Mouse (Mus musculus): ENCODE measurements around the gene Uvrag. TPM values are rescaled to one million over a fixed set of nuclear protein-coding genes. Genes with fewer than 3 reads are reported as not detected.

Gene Uvrag
- polyA plus RNA-seq, 1 experiment from 2014 or later = 25.1 TPM

- Histone ChIP-seq H3K36me3 (ENCODE audit: insufficient read depth) (peaks cover 9% of the 10 kb centered on the region; the same call in 1 of the 2 replicates), H3K4me3 (ENCODE audit: low read depth, low read length) (no peak overlapping the region), H3K9me3 (ENCODE audit: low read depth, low read length) (no peaks in the 10 kb centered on the region), H3K27me3 (ENCODE audit: insufficient read depth, low read length) (no peaks in the 10 kb centered on the region), H3K27ac (ENCODE audit: low read depth) (no peak overlapping the region), H3K4me1 (ENCODE audit: insufficient read depth) (no peaks in the 10 kb centered on the region), H3K9ac (no peak overlapping the region), H3K4me2 (no peak overlapping the region)
- no peak for TF ChIP-seq CTCF (IDR thresholded peaks at IDR 0.05; ENCODE audit: low read depth)
- no peak for ATAC-seq (ENCODE audit: insufficient read depth)
- DNase-seq = no peak
- 60% methylated on average over 7 of the region's 7 CpGs for WGBS
Measured at GRCm38 (mm10) chr7:98984319-98984718, 156.6 kb downstream of the Uvrag start.

- H3K27me3 ChIP-seq (ENCODE audit: insufficient read depth, low read length) = no peaks in the 10 kb centered on the region
- H3K4me1 ChIP-seq (ENCODE audit: insufficient read depth) = no peaks in the 10 kb centered on the region
- H3K36me3 ChIP-seq (ENCODE audit: insufficient read depth) = peaks cover 10% of the 10 kb centered on the region; the same call in 1 of the 2 replicates
- 82% methylated on average over 12 of the region's 12 CpGs for WGBS
- no peak overlapping the region for H3K4me3 ChIP-seq (ENCODE audit: low read depth, low read length)
- no peak overlapping the region for H3K4me2 ChIP-seq
- DNase-seq = no peak
- TF ChIP-seq CTCF (IDR thresholded peaks at IDR 0.05; ENCODE audit: low read depth) = no peak
- no peak overlapping the region for H3K27ac ChIP-seq (ENCODE audit: low read depth)
- H3K9ac ChIP-seq = no peak overlapping the region
- no peaks in the 10 kb centered on the region for H3K9me3 ChIP-seq (ENCODE audit: low read depth, low read length)
- ATAC-seq (ENCODE audit: insufficient read depth) = no peak
Measured at GRCm38 (mm10) chr7:98983058-98983457, 157.9 kb downstream of the Uvrag start.

GRCm38 (mm10) chr7:98981423-98981822, 159.5 kb downstream of the Uvrag start:
- 77% methylated on average over 6 of the region's 6 CpGs for WGBS
- Histone ChIP-seq H3K36me3 (ENCODE audit: insufficient read depth) (0 out of 2 replicates have a peak, but pooled peaks cover 3% of the 10 kb centered on the region), H3K27me3 (ENCODE audit: insufficient read depth, low read length) (no peaks in the 10 kb centered on the region), H3K9me3 (ENCODE audit: low read depth, low read length) (no peaks in the 10 kb centered on the region), H3K9ac (no peak overlapping the region), H3K4me2 (no peak overlapping the region), H3K4me1 (ENCODE audit: insufficient read depth) (no peaks in the 10 kb centered on the region), H3K4me3 (ENCODE audit: low read depth, low read length) (no peak overlapping the region), H3K27ac (ENCODE audit: low read depth) (no peak overlapping the region)
- ATAC-seq (ENCODE audit: insufficient read depth) (no peak), DNase-seq (no peak)
- TF ChIP-seq CTCF (IDR thresholded peaks at IDR 0.05; ENCODE audit: low read depth) = no peak

GRCm38 (mm10) chr7:98976839-98977457, 164.0 kb downstream of the Uvrag start:
- no peak for ATAC-seq (ENCODE audit: insufficient read depth)

GRCm38 (mm10) chr7:98974590-98974989, 166.4 kb downstream of the Uvrag start:
- H3K4me3 ChIP-seq (ENCODE audit: low read depth, low read length) = no peak overlapping the region
- H3K27ac ChIP-seq (ENCODE audit: low read depth) = no peak overlapping the region
- H3K9me3 ChIP-seq (ENCODE audit: low read depth, low read length) = no peaks in the 10 kb centered on the region
- no peaks in the 10 kb centered on the region for H3K27me3 ChIP-seq (ENCODE audit: insufficient read depth, low read length)
- DNase-seq (no peak), ATAC-seq (ENCODE audit: insufficient read depth) (no peak)
- 0 out of 2 replicates have a peak, but pooled peaks cover 3% of the 10 kb centered on the region for H3K36me3 ChIP-seq (ENCODE audit: insufficient read depth)
- no peaks in the 10 kb centered on the region for H3K4me1 ChIP-seq (ENCODE audit: insufficient read depth)
- TF ChIP-seq CTCF (IDR thresholded peaks at IDR 0.05; ENCODE audit: low read depth) = no peak
- no peak overlapping the region for H3K9ac ChIP-seq
- H3K4me2 ChIP-seq = no peak overlapping the region
- 56% methylated on average over 4 of the region's 4 CpGs for WGBS

More at GRCm38 (mm10) chr7:98976839-98977457, 164.0 kb downstream of the Uvrag start:
- Histone ChIP-seq H3K4me2 (no peak overlapping the region), H3K27ac (ENCODE audit: low read depth) (no peak overlapping the region), H3K36me3 (ENCODE audit: insufficient read depth) (0 out of 2 replicates have a peak, but pooled peaks cover 3% of the 10 kb centered on the region), H3K27me3 (ENCODE audit: insufficient read depth, low read length) (no peaks in the 10 kb centered on the region), H3K4me1 (ENCODE audit: insufficient read depth) (no peaks in the 10 kb centered on the region), H3K9ac (no peak overlapping the region), H3K9me3 (ENCODE audit: low read depth, low read length) (no peaks in the 10 kb centered on the region), H3K4me3 (ENCODE audit: low read depth, low read length) (no peak overlapping the region)
- 67% methylated on average over 12 of the region's 12 CpGs for WGBS
- no peak for TF ChIP-seq CTCF (IDR thresholded peaks at IDR 0.05; ENCODE audit: low read depth)
- no peak for DNase-seq

GRCm38 (mm10) chr7:98970721-98971120, 170.2 kb downstream of the Uvrag start:
- no peaks in the 10 kb centered on the region for H3K27me3 ChIP-seq (ENCODE audit: insufficient read depth, low read length)

GRCm38 (mm10) chr7:98968741-98969395, 172.1 kb downstream of the Uvrag start:
- no peaks in the 10 kb centered on the region for H3K9me3 ChIP-seq (ENCODE audit: low read depth, low read length)
- ATAC-seq (ENCODE audit: insufficient read depth) = no peak
- H3K9ac ChIP-seq = no peak overlapping the region
- H3K4me2 ChIP-seq = no peak overlapping the region
- no peak for DNase-seq
- no peak overlapping the region for H3K27ac ChIP-seq (ENCODE audit: low read depth)
- no peak overlapping the region for H3K4me3 ChIP-seq (ENCODE audit: low read depth, low read length)
- H3K4me1 ChIP-seq (ENCODE audit: insufficient read depth) = no peaks in the 10 kb centered on the region
- WGBS = 81% methylated on average over 8 of the region's 8 CpGs
- no peaks in the 10 kb centered on the region for H3K27me3 ChIP-seq (ENCODE audit: insufficient read depth, low read length)
- no peaks in the 10 kb centered on the region for H3K36me3 ChIP-seq (ENCODE audit: insufficient read depth)
- TF ChIP-seq CTCF (IDR thresholded peaks at IDR 0.05; ENCODE audit: low read depth) = no peak

More at GRCm38 (mm10) chr7:98970721-98971120, 170.2 kb downstream of the Uvrag start:
- H3K4me1 ChIP-seq (ENCODE audit: insufficient read depth) = no peaks in the 10 kb centered on the region
- H3K27ac ChIP-seq (ENCODE audit: low read depth) = no peak overlapping the region
- DNase-seq (peak; percentile 41), ATAC-seq (ENCODE audit: insufficient read depth) (0 out of 2 replicates have a peak, but pooled peaks have one; percentile 22)
- H3K4me2 ChIP-seq = no peak overlapping the region
- no peak overlapping the region for H3K9ac ChIP-seq
- no peak for TF ChIP-seq CTCF (IDR thresholded peaks at IDR 0.05; ENCODE audit: low read depth)
- H3K9me3 ChIP-seq (ENCODE audit: low read depth, low read length) = no peaks in the 10 kb centered on the region
- no peaks in the 10 kb centered on the region for H3K36me3 ChIP-seq (ENCODE audit: insufficient read depth)
- WGBS = 61% methylated on average over 5 of the region's 5 CpGs
- H3K4me3 ChIP-seq (ENCODE audit: low read depth, low read length) = no peak overlapping the region
